In the genomic region with DNA sequence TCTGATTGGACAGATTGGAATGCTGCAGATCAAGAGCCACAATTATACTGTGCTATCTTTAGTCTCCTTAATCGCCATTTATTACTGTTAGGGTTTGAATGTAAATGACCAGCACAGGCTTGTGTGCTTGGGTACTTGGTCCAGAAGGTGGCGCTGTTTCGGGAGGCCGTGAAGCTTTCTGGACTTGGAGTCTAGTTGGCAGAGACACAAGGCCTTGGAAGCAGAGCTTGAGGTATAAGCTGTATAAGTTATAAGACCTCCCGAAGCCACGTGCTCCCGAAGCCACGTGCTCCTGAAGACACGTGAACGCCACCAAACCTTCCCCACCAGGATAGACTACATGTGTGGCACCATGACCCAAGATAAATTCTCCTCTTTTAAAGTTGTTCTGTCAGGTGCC, we compare ENCODE assay signal across 8 mouse cellular contexts. TPM values are rescaled to one million over a fixed set of nuclear protein-coding genes. Genes with fewer than 3 reads are reported as not detected.
A peak's percentile ranks its signal among the peaks of the same experiment; 100 is the strongest.
DNase-seq lines count a peak whose midpoint lies in the region; ATAC-seq and TF ChIP-seq lines count a peak whose summit lies in the region.

No protein-coding gene starts in this region.

- H3K36me3 ChIP-seq in hindbrain, embryonic 10.5 days, result no peaks in the 10 kb centered on the region
- no peaks in the 10 kb centered on the region for H3K36me3 ChIP-seq in hindbrain, embryonic 13.5 days

- peaks cover 3% of the 10 kb centered on the region for H3K4me1 ChIP-seq in hindbrain, embryonic 10.5 days (replicated peaks)
- H3K4me1 ChIP-seq in hindbrain, embryonic 13.5 days (replicated peaks), result no peaks in the 10 kb centered on the region
- H3K4me1 ChIP-seq in cortical plate, adult 2 months (ENCODE audit: control insufficient read depth, insufficient read depth, low read length), result no peaks in the 10 kb centered on the region

- peak; percentile 62 for DNase-seq in hindbrain, embryonic 10.5 days (ENCODE audit: low spot score)
- DNase-seq in A20 (ENCODE audit: low read depth, low spot score), result peak; percentile 51
- DNase-seq in ZHBTc4 (ENCODE audit: low read depth, low spot score), result peak; percentile 82
- peak; percentile 19 to 71 for DNase-seq in kidney, postnatal 36 days
- peak; percentile 66 for DNase-seq in lung, postnatal 36 days

- TF ChIP-seq POLR2A in cortical plate, adult 2 months (IDR thresholded peaks at IDR 0.05; ENCODE audit: extremely low read depth, insufficient read depth, low read length), result no peak

- no peak overlapping the region for H3K27ac ChIP-seq in hindbrain, embryonic 10.5 days
- H3K27ac ChIP-seq in hindbrain, embryonic 13.5 days, result no peak overlapping the region
- H3K27ac ChIP-seq in cortical plate, adult 2 months (ENCODE audit: insufficient read depth, low read length), result no peak overlapping the region

- TF ChIP-seq CTCF in cortical plate, adult 2 months (IDR thresholded peaks at IDR 0.05; ENCODE audit: extremely low read depth, insufficient read depth, low read length), result peak; percentile 74

- 41% methylated on average over 10 of the region's 10 CpGs for WGBS in hindbrain, embryonic 10.5 days
- WGBS in hindbrain, embryonic 13.5 days, result 40% methylated on average over 10 of the region's 10 CpGs

- H3K4me2 ChIP-seq in hindbrain, embryonic 13.5 days, result no peak overlapping the region

- H3K4me3 ChIP-seq in hindbrain, embryonic 10.5 days, result no peak overlapping the region
- H3K4me3 ChIP-seq in hindbrain, embryonic 13.5 days, result no peak overlapping the region
- H3K4me3 ChIP-seq in cortical plate, adult 2 months (ENCODE audit: insufficient read depth, low read length), result no peak overlapping the region

- H3K9ac ChIP-seq in hindbrain, embryonic 13.5 days, result no peak overlapping the region

- ATAC-seq in hindbrain, embryonic 13.5 days (ENCODE audit: low FRiP score), result no peak
- no peak for ATAC-seq in monocyte, adult 5-6 weeks (replicated peaks; ENCODE audit: insufficient number of reproducible peaks, low FRiP score, low TSS enrichment, poor library complexity, severe bottlenecking)

- no peaks in the 10 kb centered on the region for H3K9me3 ChIP-seq in hindbrain, embryonic 10.5 days
- no peaks in the 10 kb centered on the region for H3K9me3 ChIP-seq in hindbrain, embryonic 13.5 days

- peaks cover 27% of the 10 kb centered on the region for H3K27me3 ChIP-seq in hindbrain, embryonic 10.5 days (ENCODE audit: insufficient read depth, poor library complexity, severe bottlenecking)
- H3K27me3 ChIP-seq in hindbrain, embryonic 13.5 days, result peaks cover 27% of the 10 kb centered on the region

RNA-seq across cellular contexts. Expression of gene Cited4, which starts 26.3 kb away (rescaled TPM):
- 16.5 and 17.3 TPM in 2 replicates for polyA plus RNA-seq in hindbrain, embryonic 10.5 days (2016; fragmentation: Nextera tagmentation; extraction: Ambion mirVana)
- polyA plus RNA-seq in hindbrain, embryonic 13.5 days (2015; fragmentation: Nextera tagmentation; extraction: Ambion mirVana), result 0.61 and 0.93 TPM in 2 replicates
- 16.8 and 18.1 TPM in 2 replicates for polyA plus RNA-seq in cortical plate, adult 2 months (2012; rRNA removed)
- total RNA-seq in monocyte, adult 5-6 weeks (2017), result 2.3 to 15.8 TPM (median 14.1 TPM) in 3 replicates

RNA-seq across cellular contexts. Expression of gene Kcnq4, which starts 55.7 kb away (rescaled TPM):
- polyA plus RNA-seq in hindbrain, embryonic 10.5 days (2016; fragmentation: Nextera tagmentation; extraction: Ambion mirVana), result 3.9 and 4.6 TPM in 2 replicates
- polyA plus RNA-seq in hindbrain, embryonic 13.5 days (2015; fragmentation: Nextera tagmentation; extraction: Ambion mirVana), result 4.8 and 5.8 TPM in 2 replicates
- polyA plus RNA-seq in cortical plate, adult 2 months (2012; rRNA removed), result 10.9 and 11.2 TPM in 2 replicates
- total RNA-seq in monocyte, adult 5-6 weeks (2017), result not detected in 3 replicates
